Comparison of ENCODE assay signal across 10 mouse cellular contexts in the genomic region with DNA sequence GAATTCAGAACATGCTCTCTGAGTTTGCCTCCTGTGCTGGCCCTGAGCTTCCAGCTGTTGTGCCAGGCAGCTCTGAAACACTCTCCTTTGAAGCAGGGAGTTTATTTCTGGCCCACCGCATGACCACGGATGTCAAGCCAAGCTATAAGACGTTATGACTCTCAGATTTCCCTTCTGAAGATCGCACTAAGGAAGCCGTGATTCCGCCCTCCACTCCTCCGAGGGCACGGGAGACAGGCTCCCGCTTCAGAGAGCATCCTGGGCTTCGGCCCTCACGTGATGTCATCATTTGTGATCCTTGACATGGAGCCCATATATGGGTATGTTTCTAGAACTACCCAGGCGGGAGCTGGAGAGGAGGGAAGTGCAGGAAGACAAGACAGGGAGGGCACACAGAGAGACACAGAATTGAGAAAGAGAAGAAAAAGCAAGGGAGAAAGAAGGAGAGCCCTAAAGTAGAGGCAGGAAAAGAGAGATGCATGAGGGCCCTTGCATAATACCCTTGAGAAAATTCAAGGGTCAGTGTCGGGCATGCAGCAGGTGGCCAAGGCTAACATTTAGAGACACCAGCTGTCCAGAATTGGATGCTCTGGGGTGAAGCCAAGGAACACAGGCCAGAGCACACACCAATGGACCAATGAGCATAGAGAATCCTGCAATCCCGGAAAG. TPM values are rescaled to one million over a fixed set of nuclear protein-coding genes. Genes with fewer than 3 reads are reported as not detected.
A peak's percentile ranks its signal among the peaks of the same experiment; 100 is the strongest.
DNase-seq lines count a peak whose midpoint lies in the region; ATAC-seq and TF ChIP-seq lines count a peak whose summit lies in the region.
"Had no signal": no experiment of that assay in that cellular context is flagged by ENCODE, and none has a peak within 500 bp of the region (broad histone marks: within the 10 kb centered on the region; RNA-seq: fewer than 3 reads in every experiment).

A gene (minus strand): TSS at position 256 of the 669 bp plus-strand sequence.

- no peak within 1 kb of the TSS for H3K4me2 ChIP-seq in midbrain, embryonic 11.5 days
- H3K4me2 ChIP-seq: liver, embryonic 13.5 days had no signal

- no peaks in the 10 kb centered on the region for H3K27me3 ChIP-seq in midbrain, embryonic 11.5 days (ENCODE audit: control insufficient read depth, insufficient read depth, low read length)
- no peaks in the 10 kb centered on the region for H3K27me3 ChIP-seq in midbrain, embryonic 10.5 days (ENCODE audit: low read depth, poor library complexity, severe bottlenecking)
- no peaks in the 10 kb centered on the region for H3K27me3 ChIP-seq in testis, adult 2 months (ENCODE audit: control insufficient read depth, insufficient read depth, low read length)

- H3K4me1 ChIP-seq in midbrain, embryonic 11.5 days (ENCODE audit: control insufficient read depth, insufficient read depth, low read length) = no peaks in the 10 kb centered on the region
- peaks cover 24% of the 10 kb centered on the region for H3K4me1 ChIP-seq in midbrain, embryonic 10.5 days
- no peaks in the 10 kb centered on the region for H3K4me1 ChIP-seq in testis, adult 2 months (ENCODE audit: control insufficient read depth, insufficient read depth, low read length)
- H3K4me1 ChIP-seq: liver, embryonic 13.5 days had no signal

- no peak within 1 kb of the TSS for H3K9ac ChIP-seq in midbrain, embryonic 11.5 days (ENCODE audit: low read length)
- H3K9ac ChIP-seq: liver, embryonic 13.5 days had no signal

- no peak within 1 kb of the TSS for H3K27ac ChIP-seq in midbrain, embryonic 11.5 days (ENCODE audit: low read depth, low read length)
- H3K27ac ChIP-seq in midbrain, embryonic 10.5 days (replicated peaks) = no peak within 1 kb of the TSS
- H3K27ac ChIP-seq in testis, adult 2 months (ENCODE audit: control insufficient read depth, insufficient read depth, low read depth, low read length) = peak within 1 kb of the TSS; percentile 63
- H3K27ac ChIP-seq: liver, embryonic 13.5 days had no signal

- H3K9me3 ChIP-seq in midbrain, embryonic 11.5 days (ENCODE audit: control insufficient read depth, low read length) = no peaks in the 10 kb centered on the region
- H3K9me3 ChIP-seq in midbrain, embryonic 10.5 days (replicated peaks) = peaks cover 8% of the 10 kb centered on the region; the same call in 1 of the 2 replicates
- H3K9me3 ChIP-seq: liver, embryonic 13.5 days had no signal

- TF ChIP-seq POLR2A in testis, adult 2 months (IDR thresholded peaks at IDR 0.05; ENCODE audit: control insufficient read depth, low read depth, low read length) = no peak

- no peak within 1 kb of the TSS for H3K4me3 ChIP-seq in midbrain, embryonic 11.5 days (ENCODE audit: low read depth, low read length)
- H3K4me3 ChIP-seq in midbrain, embryonic 10.5 days = no peak within 1 kb of the TSS
- H3K4me3 ChIP-seq in testis, adult 2 months (ENCODE audit: control insufficient read depth, low read depth, low read length) = peak within 1 kb of the TSS; percentile 20
- H3K4me3 ChIP-seq: liver, embryonic 13.5 days had no signal

- WGBS in midbrain, embryonic 11.5 days = 74% methylated on average over 14 of the region's 14 CpGs
- 82% methylated on average over 14 of the region's 14 CpGs for WGBS in midbrain, embryonic 10.5 days

- TF ChIP-seq CTCF in testis, adult 2 months (IDR thresholded peaks at IDR 0.05; ENCODE audit: control insufficient read depth, insufficient read depth, insufficient replicate concordance, low read depth, low read length) = no peak

- no peak for ATAC-seq in midbrain, embryonic 11.5 days (ENCODE audit: low FRiP score)
- no peak for ATAC-seq in inflammation-experienced regulatory T-cells, adult 6 months

- DNase-seq in midbrain, embryonic 11.5 days (ENCODE audit: low spot score, missing footprints) = peak; percentile 53
- DNase-seq in midbrain, embryonic 10.5 days (ENCODE audit: low spot score) = no peak
- DNase-seq in heart, adult 11 months = peak; percentile 98
- no peak for DNase-seq in right cerebral cortex, postnatal 36 days (ENCODE audit: low spot score in 2 of 2)
- no peak for DNase-seq in layer of hippocampus, postnatal 25 days (ENCODE audit: extremely low spot score in 1 of 2, low spot score in 1 of 2)
- no peak for DNase-seq in left cerebral cortex, adult 11 months (ENCODE audit: low spot score)
- DNase-seq: cerebellum, postnatal 14 days; liver, embryonic 13.5 days had no signal

- no peaks in the 10 kb centered on the region for H3K36me3 ChIP-seq in midbrain, embryonic 11.5 days (ENCODE audit: control insufficient read depth, insufficient read depth, low read length)
- H3K36me3 ChIP-seq in midbrain, embryonic 10.5 days = no peaks in the 10 kb centered on the region
- no peaks in the 10 kb centered on the region for H3K36me3 ChIP-seq in testis, adult 2 months (ENCODE audit: control insufficient read depth, insufficient read depth, low read length)
- H3K36me3 ChIP-seq: liver, embryonic 13.5 days had no signal

RNA-seq across cellular contexts. Expression of the gene that starts here (rescaled TPM):
- 0.58 and 0.77 TPM in 2 replicates for polyA plus RNA-seq in midbrain, embryonic 11.5 days (2014; fragmentation: Nextera tagmentation; extraction: Ambion mirVana)
- 0.53 and 0.83 TPM in 2 replicates for polyA plus RNA-seq in midbrain, embryonic 10.5 days (2016; fragmentation: Nextera tagmentation; extraction: Ambion mirVana)
- 10 to 100 TPM; 22.5 to 68.5 (median 47.2) TPM for polyA plus RNA-seq in inflammation-experienced regulatory T-cells, adult 6 months (2017; shearing (Covaris generic))
- 3.6 and 5.1 TPM in 2 replicates for polyA plus RNA-seq in testis, adult 2 months (2012; rRNA removed)
- total RNA-seq in layer of hippocampus, postnatal 25 days (2021) = 1 to 10 TPM; 1.9 to 2.2 TPM

Comparison
In these comparisons a context has a peak if more than half of its experiments do, and no peak if none do; other contexts are left out.
1. Peak in DNase-seq in midbrain, embryonic 11.5 days; RNA of the gene not detected or under 1 TPM.